Mouse (Mus musculus) G1E (cell line): Measurements from ENCODE around the gene Olfr497. TPM values are rescaled to one million over a fixed set of nuclear protein-coding genes. Genes with fewer than 3 reads are reported as not detected.

Experiments used
- ATAC-seq: 2 replicates; pipeline ENCODE4 v1.8.0; 2016; ENCODE audit warnings: mild to moderate bottlenecking; ENCODE audit not compliant: insufficient number of reproducible peaks, poor library complexity, low FRiP score, severe bottlenecking; ENCODE audit errors: extremely low read depth
- DNase-seq: peaks from one replicate; pipeline ENCODE4 v3.0.0; 2012; ENCODE audit warnings: low spot score
- H3K27me3 ChIP-seq: 2 replicates; pipeline ENCODE4 v1.6.1; 2012; ENCODE audit warnings: mild to moderate bottlenecking, low read length, inconsistent platforms; ENCODE audit not compliant: insufficient read depth
- H3K36me3 ChIP-seq: replicated peaks from 2 replicates; pipeline ENCODE3; 2012; ENCODE audit warnings: mild to moderate bottlenecking, inconsistent platforms
- H3K4me1 ChIP-seq: 2 replicates; pipeline ENCODE4 v1.6.1; 2012; ENCODE audit warnings: low read depth, low read length, inconsistent platforms, mixed read lengths; ENCODE audit not compliant: insufficient read depth
- H3K4me3 ChIP-seq: 2 replicates; pipeline ENCODE4 v1.5.1; 2012; ENCODE audit warnings: low read depth, mild to moderate bottlenecking, inconsistent platforms, low read length, moderate library complexity, mixed read lengths
- H3K9me3 ChIP-seq: replicated peaks from 2 replicates; pipeline ENCODE4 v1.6.1; 2012; ENCODE audit warnings: inconsistent platforms
- CTCF ChIP-seq: IDR thresholded peaks from 2 replicates; pipeline ENCODE4 v1.5.1; 2012; ENCODE audit warnings: low read depth, low read length, inconsistent platforms, mixed read lengths
- GATA1 ChIP-seq: IDR thresholded peaks from 2 replicates; pipeline ENCODE4 v1.6.1; 2012; ENCODE audit warnings: borderline replicate concordance, low read length, inconsistent platforms, mixed read lengths
- GATA2 ChIP-seq: IDR thresholded peaks from 2 replicates; pipeline ENCODE4 v1.6.1; 2012; ENCODE audit warnings: low read depth, low read length, inconsistent platforms, borderline replicate concordance
- POLR2AphosphoS5 ChIP-seq: IDR thresholded peaks from 2 replicates; pipeline ENCODE4 v1.6.1; 2012; ENCODE audit warnings: low read depth, low read length, inconsistent platforms; ENCODE audit not compliant: insufficient replicate concordance
- TAL1 ChIP-seq: conservative IDR thresholded peaks from 2 replicates; pipeline ENCODE4 v1.6.1; 2012; ENCODE audit warnings: low read depth, low read length, inconsistent platforms, mixed read lengths
- polyA plus RNA-seq: library from polyadenylated mRNA; stranded (reverse); fragments of >175 nt; gene quantifications from 2 replicates; pipeline ENCODE4 v1.2.3, GENCODE M21; 2012
- total RNA-seq, 2 experiments: library from RNA; stranded (forward) in 1 of 2; stranded (reverse) in 1 of 2; fragments of 200-1000 nt in 1 of 2; fragments of >200 nt in 1 of 2; fragmentation: Nextera tagmentation in 1 of 2; gene quantifications; 2 replicates each; pipeline ENCODE4 v1.2.3; 2014 to 2017

The Olfr497 gene
- total RNA-seq (2014; fragmentation: Nextera tagmentation) (not detected in 2 replicates), total RNA-seq (2017) (0.05 and 0.12 TPM in 2 replicates), polyA plus RNA-seq (not detected in 2 replicates)

DNA sequence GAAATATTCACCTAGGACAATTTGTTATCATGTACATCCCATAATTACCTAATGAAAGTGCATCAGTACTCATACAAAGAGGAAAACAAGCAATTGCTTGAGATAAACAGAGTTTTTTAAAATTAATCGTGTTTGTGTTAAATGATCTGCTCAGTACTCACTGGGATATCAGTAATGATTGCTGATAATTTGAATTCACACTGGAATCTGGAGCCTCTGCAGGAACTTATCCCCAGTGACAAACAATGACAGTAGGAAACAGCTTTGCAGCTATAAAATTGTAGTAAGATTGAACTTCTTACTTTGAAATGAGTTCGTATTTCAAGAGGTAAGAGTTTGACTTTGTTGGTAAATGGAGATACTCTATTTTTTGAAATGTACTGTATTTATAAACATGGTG, at the start of gene Olfr497:
TSS of gene Olfr497 (plus strand) at position 301 of the 400 bp plus-strand sequence.
- DNase-seq (no peak), ATAC-seq (no peak)
- H3K4me3 ChIP-seq = no peak within 1 kb of the TSS
- no peaks in the 10 kb centered on the region for H3K4me1 ChIP-seq
- H3K27me3 ChIP-seq = no peaks in the 10 kb centered on the region
- no peaks in the 10 kb centered on the region for H3K9me3 ChIP-seq
- H3K36me3 ChIP-seq = no peaks in the 10 kb centered on the region
- TF ChIP-seq TAL1 (no peak), GATA2 (no peak), GATA1 (no peak), POLR2AphosphoS5 (no peak), CTCF (no peak)

DNA sequence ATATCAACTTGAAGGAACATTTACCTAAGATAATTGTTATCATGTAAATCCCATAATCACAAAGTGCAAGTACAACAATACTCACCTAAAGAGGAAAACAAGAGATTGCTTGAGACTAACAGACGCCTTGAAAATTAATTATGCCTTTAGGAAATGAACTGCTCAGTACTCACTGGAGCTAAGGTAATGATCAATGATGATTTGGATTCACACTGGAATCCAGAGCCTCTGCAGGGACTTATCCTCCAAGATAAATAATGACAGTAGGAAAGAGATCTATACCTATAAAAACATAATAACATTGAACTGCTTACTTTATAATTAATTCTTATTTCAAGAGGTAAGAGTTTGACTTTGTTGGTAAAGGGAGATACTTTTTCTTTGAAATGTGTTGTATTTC, 27.4 kb upstream of the Olfr497 start, which contains the start of gene Olfr495:
TSS of gene Olfr495 (plus strand) at position 301 of the 400 bp plus-strand sequence.
- ATAC-seq (no peak), DNase-seq (no peak)
- H3K4me3 ChIP-seq = no peak within 1 kb of the TSS
- TF ChIP-seq GATA2 = no peak
- H3K36me3 ChIP-seq = no peaks in the 10 kb centered on the region
- no peaks in the 10 kb centered on the region for H3K4me1 ChIP-seq
- H3K27me3 ChIP-seq = no peaks in the 10 kb centered on the region
- no peaks in the 10 kb centered on the region for H3K9me3 ChIP-seq

DNA sequence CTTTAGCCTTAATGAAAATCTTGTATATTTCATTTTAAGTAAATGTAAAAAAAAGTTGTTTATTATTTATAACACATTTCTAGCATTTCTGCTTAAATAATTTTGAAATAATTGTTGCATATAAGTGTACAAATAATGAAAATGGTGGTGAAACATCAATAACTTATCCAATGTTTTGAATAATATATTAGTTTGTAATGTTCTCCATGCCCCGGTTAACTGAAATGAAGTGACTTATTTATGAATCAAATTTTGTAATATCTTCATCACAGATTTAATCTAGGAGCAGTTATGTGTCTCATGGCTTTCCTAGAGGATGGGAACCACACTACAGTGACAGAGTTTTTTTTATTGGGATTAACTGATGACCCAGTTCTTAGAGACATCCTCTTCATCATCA, 44.8 kb downstream of the Olfr497 start, which contains the start of gene Olfr498:
TSS of gene Olfr498 (plus strand) at position 301 of the 400 bp plus-strand sequence.
- TF ChIP-seq POLR2AphosphoS5 = no peak
- no peak for TF ChIP-seq GATA2
- no peak for TF ChIP-seq CTCF
- no peak for TF ChIP-seq GATA1
- TF ChIP-seq TAL1 = no peak
- no peaks in the 10 kb centered on the region for H3K27me3 ChIP-seq
- no peak for ATAC-seq
- no peak within 1 kb of the TSS for H3K4me3 ChIP-seq
- DNase-seq = no peak
- no peaks in the 10 kb centered on the region for H3K9me3 ChIP-seq
- no peaks in the 10 kb centered on the region for H3K36me3 ChIP-seq
- H3K4me1 ChIP-seq = no peaks in the 10 kb centered on the region

Other genes with a start within 250 kb of the Olfr497 start
- not detected in 2 replicates for gene Olfr486, start 247.7 kb upstream of the Olfr497 start, total RNA-seq (2014; fragmentation: Nextera tagmentation)
- not detected in 2 replicates for gene Olfr486, start 247.7 kb upstream of the Olfr497 start, total RNA-seq (2017)
- not detected in 2 replicates for gene Olfr486, start 247.7 kb upstream of the Olfr497 start, polyA plus RNA-seq
- gene Olfr487, start 205.8 kb upstream of the Olfr497 start, total RNA-seq (2014; fragmentation: Nextera tagmentation) = not detected in 2 replicates
- 0.06 and 0.11 TPM in 2 replicates for gene Olfr487, start 205.8 kb upstream of the Olfr497 start, total RNA-seq (2017)
- gene Olfr487, start 205.8 kb upstream of the Olfr497 start, polyA plus RNA-seq = not detected in 2 replicates
- not detected in 2 replicates for gene Olfr488, start 162.1 kb upstream of the Olfr497 start, total RNA-seq (2014; fragmentation: Nextera tagmentation)
- 0.05 and 0.12 TPM in 2 replicates for gene Olfr488, start 162.1 kb upstream of the Olfr497 start, total RNA-seq (2017)
- not detected in 2 replicates for gene Olfr488, start 162.1 kb upstream of the Olfr497 start, polyA plus RNA-seq
- gene Olfr490, start 131.5 kb upstream of the Olfr497 start, total RNA-seq (2014; fragmentation: Nextera tagmentation) = not detected in 2 replicates
- 0.11 TPM in 1 of 2 replicates, not detected in the other for gene Olfr490, start 131.5 kb upstream of the Olfr497 start, total RNA-seq (2017)
- not detected in 2 replicates for gene Olfr490, start 131.5 kb upstream of the Olfr497 start, polyA plus RNA-seq
- not detected in 2 replicates for gene Olfr491, start 107.0 kb upstream of the Olfr497 start, total RNA-seq (2014; fragmentation: Nextera tagmentation)
- not detected in 2 replicates for gene Olfr491, start 107.0 kb upstream of the Olfr497 start, total RNA-seq (2017)
- not detected in 2 replicates for gene Olfr491, start 107.0 kb upstream of the Olfr497 start, polyA plus RNA-seq
- gene Olfr492, start 96.7 kb upstream of the Olfr497 start, total RNA-seq (2014; fragmentation: Nextera tagmentation) = not detected in 2 replicates
- gene Olfr492, start 96.7 kb upstream of the Olfr497 start, total RNA-seq (2017) = 0.16 TPM in 1 of 2 replicates, not detected in the other
- not detected in 2 replicates for gene Olfr492, start 96.7 kb upstream of the Olfr497 start, polyA plus RNA-seq
- not detected in 2 replicates for gene Olfr493, start 73.4 kb upstream of the Olfr497 start, total RNA-seq (2014; fragmentation: Nextera tagmentation)
- not detected in 2 replicates for gene Olfr493, start 73.4 kb upstream of the Olfr497 start, total RNA-seq (2017)
- gene Olfr493, start 73.4 kb upstream of the Olfr497 start, polyA plus RNA-seq = not detected in 2 replicates
- not detected in 2 replicates for gene Olfr494, start 55.1 kb upstream of the Olfr497 start, total RNA-seq (2014; fragmentation: Nextera tagmentation)
- 0.44 TPM in 1 of 2 replicates, not detected in the other for gene Olfr494, start 55.1 kb upstream of the Olfr497 start, total RNA-seq (2017)
- gene Olfr494, start 55.1 kb upstream of the Olfr497 start, polyA plus RNA-seq = not detected in 2 replicates
- gene Olfr495, start 27.3 kb upstream of the Olfr497 start, total RNA-seq (2014; fragmentation: Nextera tagmentation) = not detected in 2 replicates
- gene Olfr495, start 27.3 kb upstream of the Olfr497 start, total RNA-seq (2017) = 0.12 and 0.16 TPM in 2 replicates
- not detected in 2 replicates for gene Olfr495, start 27.3 kb upstream of the Olfr497 start, polyA plus RNA-seq
- not detected in 2 replicates for gene Olfr498, start 44.9 kb downstream of the Olfr497 start, total RNA-seq (2014; fragmentation: Nextera tagmentation)
- 0.27 TPM in 1 of 2 replicates, not detected in the other for gene Olfr498, start 44.9 kb downstream of the Olfr497 start, total RNA-seq (2017)
- not detected in 2 replicates for gene Olfr498, start 44.9 kb downstream of the Olfr497 start, polyA plus RNA-seq
- gene Olfr502, start 104.6 kb downstream of the Olfr497 start, total RNA-seq (2014; fragmentation: Nextera tagmentation) = not detected in 2 replicates
- 0.16 TPM in 1 of 2 replicates, not detected in the other for gene Olfr502, start 104.6 kb downstream of the Olfr497 start, total RNA-seq (2017)
- not detected in 2 replicates for gene Olfr502, start 104.6 kb downstream of the Olfr497 start, polyA plus RNA-seq
- not detected in 2 replicates for gene Olfr503, start 124.1 kb downstream of the Olfr497 start, total RNA-seq (2014; fragmentation: Nextera tagmentation)
- gene Olfr503, start 124.1 kb downstream of the Olfr497 start, total RNA-seq (2017) = 0.46 TPM in 1 of 2 replicates, not detected in the other
- gene Olfr503, start 124.1 kb downstream of the Olfr497 start, polyA plus RNA-seq = not detected in 2 replicates
- not detected in 2 replicates for gene Olfr504, start 145.4 kb downstream of the Olfr497 start, total RNA-seq (2014; fragmentation: Nextera tagmentation)
- not detected in 2 replicates for gene Olfr504, start 145.4 kb downstream of the Olfr497 start, total RNA-seq (2017)
- not detected in 2 replicates for gene Olfr504, start 145.4 kb downstream of the Olfr497 start, polyA plus RNA-seq
- not detected in 2 replicates for gene Olfr506, start 190.4 kb downstream of the Olfr497 start, total RNA-seq (2014; fragmentation: Nextera tagmentation)
- 0.16 TPM in 1 of 2 replicates, not detected in the other for gene Olfr506, start 190.4 kb downstream of the Olfr497 start, total RNA-seq (2017)
- gene Olfr506, start 190.4 kb downstream of the Olfr497 start, polyA plus RNA-seq = not detected in 2 replicates
- not detected in 2 replicates for gene Olfr507, start 201.4 kb downstream of the Olfr497 start, total RNA-seq (2014; fragmentation: Nextera tagmentation)
- 0.12 and 0.22 TPM in 2 replicates for gene Olfr507, start 201.4 kb downstream of the Olfr497 start, total RNA-seq (2017)
- not detected in 2 replicates for gene Olfr507, start 201.4 kb downstream of the Olfr497 start, polyA plus RNA-seq
- gene Olfr508, start 209.6 kb downstream of the Olfr497 start, total RNA-seq (2014; fragmentation: Nextera tagmentation) = not detected in 2 replicates
- gene Olfr508, start 209.6 kb downstream of the Olfr497 start, total RNA-seq (2017) = 0.05 and 0.06 TPM in 2 replicates
- not detected in 2 replicates for gene Olfr508, start 209.6 kb downstream of the Olfr497 start, polyA plus RNA-seq
- not detected in 2 replicates for gene Olfr509, start 231.5 kb downstream of the Olfr497 start, total RNA-seq (2014; fragmentation: Nextera tagmentation)
- gene Olfr509, start 231.5 kb downstream of the Olfr497 start, total RNA-seq (2017) = 0.11 and 0.17 TPM in 2 replicates
- not detected in 2 replicates for gene Olfr509, start 231.5 kb downstream of the Olfr497 start, polyA plus RNA-seq
- not detected in 2 replicates for gene Olfr510, start 246.0 kb downstream of the Olfr497 start, total RNA-seq (2014; fragmentation: Nextera tagmentation)
- gene Olfr510, start 246.0 kb downstream of the Olfr497 start, total RNA-seq (2017) = 0.06 and 0.11 TPM in 2 replicates
- not detected in 2 replicates for gene Olfr510, start 246.0 kb downstream of the Olfr497 start, polyA plus RNA-seq